Mouse (Mus musculus) right cerebral cortex, postnatal 36 days (tissue): ENCODE measurements around the gene Ifitm2.
"Not testable (repeated sequence)": the region's sequence is repeated elsewhere in the genome, so short reads cannot be mapped to it uniquely, and the experiment has no call there.

Source experiments
- DNase-seq, 2 experiments: peaks; one replicate each; pipeline ENCODE4 v3.0.0; 2022; ENCODE audit warnings: low spot score in 2 of 2, mixed read lengths in 1 of 2

Gene Ifitm2

GRCm38 (mm10) chr7:140955758-140956555, at the start of gene Ifitm2, which contains the start of gene Gm45717:
Gene Ifitm2, minus strand, starts transcription at chr7:140955987.
Gene Gm45717, minus strand, starts transcription at chr7:140955937.
- DNase-seq = peak; percentile 28 to 63

GRCm38 (mm10) chr7:141003248-141004010, 47.6 kb upstream of the Ifitm2 start:
- DNase-seq = no peak

GRCm38 (mm10) chr7:141000881-141001708, 45.3 kb upstream of the Ifitm2 start:
- no peak for DNase-seq

- DNase-seq = no peak
Observed at GRCm38 (mm10) chr7:140998853-140999700, 43.3 kb upstream of the Ifitm2 start.

GRCm38 (mm10) chr7:140997817-140998216, 42.0 kb upstream of the Ifitm2 start:
- DNase-seq = no peak

- no peak for DNase-seq
Observed at GRCm38 (mm10) chr7:140991117-140991689, 35.4 kb upstream of the Ifitm2 start.

- DNase-seq = no peak
Observed at GRCm38 (mm10) chr7:140990622-140991021, 34.8 kb upstream of the Ifitm2 start.

- DNase-seq = no peak
Observed at GRCm38 (mm10) chr7:140990185-140990584, 34.4 kb upstream of the Ifitm2 start.

GRCm38 (mm10) chr7:140989022-140989421, 33.2 kb upstream of the Ifitm2 start:
- no peak for DNase-seq

GRCm38 (mm10) chr7:140987182-140988138, 31.7 kb upstream of the Ifitm2 start:
- DNase-seq = peak; percentile 26 to 41

GRCm38 (mm10) chr7:140982971-140983370, 27.2 kb upstream of the Ifitm2 start:
- DNase-seq = no peak

GRCm38 (mm10) chr7:140981704-140982103, 25.9 kb upstream of the Ifitm2 start:
- no peak for DNase-seq

- DNase-seq = not testable (repeated sequence)
Observed at GRCm38 (mm10) chr7:140976720-140977119, 20.9 kb upstream of the Ifitm2 start.

- no peak for DNase-seq
Observed at GRCm38 (mm10) chr7:140975465-140975864, 19.7 kb upstream of the Ifitm2 start.

GRCm38 (mm10) chr7:140974940-140975339, 19.2 kb upstream of the Ifitm2 start:
- no peak for DNase-seq

GRCm38 (mm10) chr7:140973396-140974165, 17.8 kb upstream of the Ifitm2 start:
- no peak for DNase-seq

- no peak for DNase-seq
Observed at GRCm38 (mm10) chr7:140971479-140972171, 15.8 kb upstream of the Ifitm2 start.

GRCm38 (mm10) chr7:140970931-140971330, 15.1 kb upstream of the Ifitm2 start:
- DNase-seq = no peak
